Mouse (Mus musculus) liver, adult 2 months (tissue): ENCODE results near the gene Prkar2b. TPM values are rescaled to one million over a fixed set of nuclear protein-coding genes. Genes with fewer than 3 reads are reported as not detected.
"Not testable (repeated sequence)": the region's sequence is repeated elsewhere in the genome, so short reads cannot be mapped to it uniquely, and the experiment has no call there.

Experiments
- DNase-seq: peaks from one replicate; pipeline ENCODE4 v3.0.0-alpha.2; 2011; ENCODE audit warnings: low read depth, low spot score; ENCODE audit errors: extremely low read depth
- H3K27ac ChIP-seq: fragments of 200-500 bp; replicated peaks from 2 replicates; pipeline ENCODE4 v1.5.1; 2012; ENCODE audit warnings: low read depth, mild to moderate bottlenecking, control low read depth, inconsistent platforms, low read length; ENCODE audit not compliant: insufficient read depth
- H3K27me3 ChIP-seq: fragments of 200-500 bp; 2 replicates; pipeline ENCODE4 v1.6.1; 2012; ENCODE audit warnings: mild to moderate bottlenecking, moderate library complexity, low read length, inconsistent platforms; ENCODE audit not compliant: control insufficient read depth, insufficient read depth
- H3K36me3 ChIP-seq: fragments of 200-500 bp; 2 replicates; pipeline ENCODE4 v1.6.1; 2012; ENCODE audit warnings: low read length, inconsistent platforms; ENCODE audit not compliant: control insufficient read depth, insufficient read depth
- H3K4me1 ChIP-seq: fragments of 200-500 bp; 2 replicates; pipeline ENCODE4 v1.6.1; 2011; ENCODE audit warnings: low read length; ENCODE audit not compliant: control insufficient read depth, insufficient read depth
- H3K4me3 ChIP-seq: fragments of 200-500 bp; 2 replicates; pipeline ENCODE4 v1.5.1; 2011; ENCODE audit warnings: low read depth, mild to moderate bottlenecking, control low read depth, low read length, moderate library complexity; ENCODE audit not compliant: insufficient read depth
- H3K79me2 ChIP-seq: fragments of 200-500 bp; 2 replicates; pipeline ENCODE4 v1.6.1; 2012; ENCODE audit warnings: inconsistent platforms, mild to moderate bottlenecking, low read length, moderate library complexity; ENCODE audit not compliant: control insufficient read depth, insufficient read depth
- H3K9ac ChIP-seq: fragments of 200-500 bp; 2 replicates; pipeline ENCODE4 v1.6.1; 2012; ENCODE audit warnings: low read depth, mild to moderate bottlenecking, control low read depth, inconsistent platforms, low read length
- CTCF ChIP-seq: fragments of 200-500 bp; IDR thresholded peaks from 2 replicates; pipeline ENCODE4 v1.5.1; 2011; ENCODE audit warnings: low read depth, low read length, control low read depth
- POLR2A ChIP-seq: fragments of 200-500 bp; IDR thresholded peaks from 2 replicates; pipeline ENCODE4 v1.6.1; 2011; ENCODE audit warnings: low read length, control low read depth; ENCODE audit not compliant: insufficient read depth; ENCODE audit errors: extremely low read depth
- WGBS: fragments of 180-500 bp; shearing (Covaris S2); methylation state at CpG from one replicate; pipeline ENCODE4 v1.1.7; 2018; 5-methylcytosine and 5-hydroxymethylcytosine counted together
- polyA plus RNA-seq: library from polyadenylated mRNA; depleted of rRNA; stranded (reverse); fragments of >200 nt; gene quantifications from 2 replicates; pipeline ENCODE4 v1.2.3, GENCODE M21; 2012
- total RNA-seq: library from RNA; depleted of rRNA; stranded (reverse); fragments of >200 nt; gene quantifications from 2 replicates; pipeline ENCODE4 v1.2.3, GENCODE M21; 2014

Prkar2b gene
- total and polyA plus RNA-seq, 2 experiments, result 0.06 to 0.55 TPM

DNA sequence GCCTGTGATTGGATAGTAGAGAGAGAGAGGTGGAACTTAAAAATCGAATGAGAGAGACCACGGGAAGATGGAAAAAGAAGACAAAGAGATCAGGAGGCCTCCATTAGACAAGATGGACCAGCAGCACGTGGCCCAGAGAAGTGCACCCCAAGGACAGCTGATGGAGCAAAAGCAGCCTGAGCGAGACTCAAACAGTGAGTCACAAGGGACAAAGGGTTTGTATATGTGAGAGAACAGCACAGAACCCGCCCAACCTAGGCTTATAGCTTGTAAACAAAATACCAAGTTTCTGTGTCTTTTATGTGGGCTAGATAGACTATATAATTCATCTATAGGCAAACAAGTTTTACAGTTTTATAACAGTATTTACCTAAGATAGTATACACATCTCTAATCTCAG is 50.0 kb downstream of the Prkar2b start:
- DNase-seq, result no peak
- WGBS, result 90% methylated on average over 5 of the region's 5 CpGs
- Histone ChIP-seq H3K27me3 (no peaks in the 10 kb centered on the region), H3K27ac (no peak overlapping the region), H3K79me2 (no peaks in the 10 kb centered on the region), H3K36me3 (no peaks in the 10 kb centered on the region), H3K9ac (no peak overlapping the region), H3K4me3 (no peak overlapping the region), H3K4me1 (no peaks in the 10 kb centered on the region)
- TF ChIP-seq CTCF (no peak), POLR2A (no peak)

DNA sequence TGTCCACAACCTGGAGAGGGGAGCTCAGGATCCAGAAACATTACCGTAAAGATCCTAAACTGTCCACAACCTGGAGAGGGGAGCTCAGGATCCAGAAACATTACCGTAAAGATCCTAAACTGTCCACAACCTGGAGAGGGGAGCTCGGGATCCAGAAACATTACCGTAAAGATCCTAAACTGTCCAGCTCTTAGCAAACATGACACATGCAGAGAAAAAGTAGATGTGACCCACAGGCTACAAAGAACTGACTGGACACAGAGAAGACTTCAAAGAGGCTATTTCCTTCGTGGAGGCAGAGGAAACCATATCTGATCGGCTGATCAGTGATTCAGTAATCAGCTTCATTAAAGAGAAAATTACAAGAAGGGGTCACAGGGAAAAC is 51.1 kb downstream of the Prkar2b start:
- H3K9ac ChIP-seq, H3K27me3 ChIP-seq, H3K36me3 ChIP-seq, H3K4me3 ChIP-seq, H3K27ac ChIP-seq, H3K79me2 ChIP-seq, DNase-seq, H3K4me1 ChIP-seq: not testable (repeated sequence)
- 39% methylated on average over 5 of the region's 6 CpGs for WGBS

DNA sequence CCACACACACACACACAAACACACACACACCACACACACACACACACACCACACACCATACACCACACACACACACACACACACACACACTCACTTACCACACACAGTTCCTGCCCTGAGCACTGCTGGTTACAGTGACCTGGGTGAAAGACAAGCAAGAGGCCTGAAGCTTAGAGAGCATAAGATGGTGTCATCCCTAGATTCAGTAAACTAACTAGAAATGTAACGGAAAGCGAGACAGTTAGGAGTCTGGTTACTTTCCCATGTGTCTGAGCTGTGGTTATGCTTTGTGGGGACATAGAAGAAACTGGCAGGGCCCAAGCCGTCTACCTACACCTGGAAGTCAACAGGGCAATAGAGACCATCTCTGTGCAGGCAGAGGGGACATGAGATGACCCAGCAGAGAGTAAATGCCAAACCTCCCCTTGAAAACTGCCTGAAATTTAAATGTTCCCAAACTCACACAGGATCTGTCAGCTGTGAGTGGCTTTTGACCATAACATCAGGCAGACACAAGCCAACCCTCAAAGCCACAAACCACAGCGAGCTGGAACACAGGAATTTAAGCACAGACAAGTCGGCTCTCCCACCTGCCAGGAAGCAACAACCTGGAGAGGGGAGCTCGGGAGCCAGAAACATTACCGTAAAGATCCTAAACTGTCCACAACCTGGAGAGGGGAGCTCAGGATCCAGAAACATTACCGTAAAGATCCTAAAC is 51.7 kb downstream of the Prkar2b start:
- H3K79me2 ChIP-seq, result no peaks in the 10 kb centered on the region
- no peak for DNase-seq
- no peaks in the 10 kb centered on the region for H3K4me1 ChIP-seq
- H3K36me3 ChIP-seq, result no peaks in the 10 kb centered on the region
- H3K27me3 ChIP-seq, result no peaks in the 10 kb centered on the region
- no peak overlapping the region for H3K4me3 ChIP-seq
- no peak overlapping the region for H3K9ac ChIP-seq
- H3K27ac ChIP-seq, result no peak overlapping the region
- 24% methylated on average over 8 of the region's 8 CpGs for WGBS
- TF ChIP-seq POLR2A (no peak), CTCF (no peak)

DNA sequence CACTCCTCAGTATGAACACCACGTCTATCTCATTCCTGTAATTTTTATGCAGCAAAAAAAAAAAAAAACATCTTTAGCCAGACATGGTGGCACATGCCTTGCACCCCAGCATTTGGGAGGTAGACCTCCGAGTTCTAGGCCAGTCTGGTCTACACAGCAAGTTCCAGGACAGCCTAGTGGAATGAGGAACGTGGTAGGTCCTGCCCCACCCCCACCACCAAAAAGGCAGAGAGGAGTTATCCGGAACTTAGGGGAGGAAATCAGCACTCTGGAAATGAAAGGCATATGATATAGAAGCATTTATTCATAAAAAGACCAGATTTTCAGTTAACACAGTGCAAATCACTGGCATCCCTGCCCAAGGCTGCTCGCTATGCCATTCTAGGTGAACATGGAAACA is 52.4 kb downstream of the Prkar2b start:
- no peaks in the 10 kb centered on the region for H3K36me3 ChIP-seq
- DNase-seq, result no peak
- no peak for TF ChIP-seq POLR2A
- no peak for TF ChIP-seq CTCF
- WGBS, result 77% methylated on average over 5 of the region's 5 CpGs
- H3K4me3 ChIP-seq, result no peak overlapping the region
- no peaks in the 10 kb centered on the region for H3K4me1 ChIP-seq
- H3K27me3 ChIP-seq, result no peaks in the 10 kb centered on the region
- no peak overlapping the region for H3K9ac ChIP-seq
- no peak overlapping the region for H3K27ac ChIP-seq
- no peaks in the 10 kb centered on the region for H3K79me2 ChIP-seq

DNA sequence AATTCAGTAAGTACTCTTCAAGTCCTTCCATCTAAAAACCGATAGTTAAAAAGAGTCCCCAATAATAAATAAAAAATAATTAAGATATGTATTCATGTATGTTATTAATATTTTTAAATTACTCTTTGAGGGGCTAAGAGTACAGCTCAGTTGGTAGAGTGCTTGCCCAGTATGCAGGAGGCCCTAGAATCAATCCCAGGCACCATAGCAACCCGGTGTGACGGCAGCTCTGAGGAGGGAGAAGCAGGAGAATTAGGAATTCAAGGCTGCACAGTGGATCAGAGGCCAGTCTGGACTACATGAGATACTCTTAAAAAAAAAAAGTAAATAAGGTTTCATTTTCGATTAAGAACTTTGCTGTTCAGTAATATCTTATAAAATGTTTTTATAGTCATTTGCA is 53.5 kb downstream of the Prkar2b start:
- DNase-seq, result no peak
- H3K4me3 ChIP-seq, result no peak overlapping the region
- H3K4me1 ChIP-seq, result no peaks in the 10 kb centered on the region
- no peaks in the 10 kb centered on the region for H3K36me3 ChIP-seq
- no peak overlapping the region for H3K27ac ChIP-seq
- no peaks in the 10 kb centered on the region for H3K27me3 ChIP-seq
- no peak overlapping the region for H3K9ac ChIP-seq
- 90% methylated on average over 4 of the region's 4 CpGs for WGBS
- H3K79me2 ChIP-seq, result no peaks in the 10 kb centered on the region
- TF ChIP-seq POLR2A (no peak), CTCF (no peak)

- no peaks in the 10 kb centered on the region for H3K4me1 ChIP-seq
- H3K4me3 ChIP-seq, result no peak overlapping the region
- no peaks in the 10 kb centered on the region for H3K27me3 ChIP-seq
- no peak overlapping the region for H3K9ac ChIP-seq
- no peak overlapping the region for H3K27ac ChIP-seq
- WGBS, result 91% methylated on average over 8 of the region's 8 CpGs
- no peaks in the 10 kb centered on the region for H3K36me3 ChIP-seq
- H3K79me2 ChIP-seq, result no peaks in the 10 kb centered on the region
- DNase-seq, result no peak
- TF ChIP-seq POLR2A, result no peak
- no peak for TF ChIP-seq CTCF
Observed at GRCm38 (mm10) chr12:32007040-32007439, 54.1 kb downstream of the Prkar2b start.
